Mouse (Mus musculus) midbrain, embryonic 11.5 days (tissue): ENCODE measurements at regions not wholly inside any gene's neighbourhood (a gene's known extent, or its start where the extent isn't known, plus 50 kb on each side); places are given as distances from the start of the nearest gene placed in this dataset.

Experiments
- ATAC-seq: fragments of 200-750 bp; cut with Nextera tagmentation; 2 replicates; pipeline ENCODE4 v1.8.0; 2017; ENCODE audit warnings: moderate TSS enrichment, moderate library complexity; ENCODE audit not compliant: low FRiP score
- DNase-seq: peaks from one replicate; pipeline ENCODE4 v3.0.0; 2015; ENCODE audit warnings: low spot score; ENCODE audit errors: missing footprints
- H3K27ac ChIP-seq: fragments of 300-500 bp; sonication (generic); 2 replicates; pipeline ENCODE4 v1.5.1; 2014; ENCODE audit warnings: low read depth, low read length
- H3K27me3 ChIP-seq: fragments of 300-500 bp; sonication (generic); 2 replicates; pipeline ENCODE4 v1.6.1; 2014; ENCODE audit warnings: mild to moderate bottlenecking, low read length, moderate library complexity, mixed read lengths; ENCODE audit not compliant: control insufficient read depth, insufficient read depth
- H3K36me3 ChIP-seq: fragments of 300-500 bp; sonication (generic); 2 replicates; pipeline ENCODE4 v1.6.1; 2014; ENCODE audit warnings: mild to moderate bottlenecking, low read length, moderate library complexity, mixed read lengths; ENCODE audit not compliant: control insufficient read depth, insufficient read depth
- H3K4me1 ChIP-seq: fragments of 300-500 bp; sonication (generic); 2 replicates; pipeline ENCODE4 v1.6.1; 2014; ENCODE audit warnings: low read length; ENCODE audit not compliant: control insufficient read depth, insufficient read depth
- H3K4me2 ChIP-seq: fragments of 300-500 bp; sonication (generic); 2 replicates; pipeline ENCODE4 v1.6.1; 2014; ENCODE audit warnings: mild to moderate bottlenecking, moderate library complexity
- H3K4me3 ChIP-seq: fragments of 300-500 bp; sonication (generic); 2 replicates; pipeline ENCODE4 v1.5.1; 2014; ENCODE audit warnings: low read depth, low read length
- H3K9ac ChIP-seq: fragments of 300-500 bp; sonication (generic); 2 replicates; pipeline ENCODE4 v1.6.1; 2014; ENCODE audit warnings: low read length
- H3K9me3 ChIP-seq: fragments of 300-500 bp; sonication (generic); 2 replicates; pipeline ENCODE4 v1.6.1; 2016; ENCODE audit warnings: low read length; ENCODE audit not compliant: control insufficient read depth
- WGBS: fragments of 180-500 bp; shearing (Covaris S2); extraction: QIAGEN DNeasy Blood & Tissue Kit; methylation state at CpG from one replicate; pipeline ENCODE4 v1.1.7; 2014; 5-methylcytosine and 5-hydroxymethylcytosine counted together

DNA sequence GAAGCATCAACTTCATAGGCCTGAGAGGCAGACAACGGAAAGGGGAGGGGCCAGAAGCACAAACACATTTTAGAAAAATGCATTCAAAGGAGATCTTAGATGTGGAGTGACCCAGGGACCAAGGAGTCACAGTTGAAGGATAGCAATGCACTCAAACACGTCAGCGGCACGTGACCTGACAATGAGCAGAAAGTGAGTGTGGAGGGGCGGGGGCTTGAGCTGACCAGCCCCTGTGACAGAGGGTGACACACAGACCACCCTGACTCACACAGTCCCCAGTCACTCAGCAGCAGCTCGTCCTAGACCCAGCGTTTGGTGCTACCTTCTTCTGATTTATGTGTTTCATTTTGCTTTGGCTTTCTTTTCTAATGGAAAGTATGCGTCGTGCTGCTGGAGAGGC is 1111.5 kb downstream of the Synb start:
- H3K4me3 ChIP-seq, result no peak overlapping the region
- H3K4me2 ChIP-seq, result no peak overlapping the region
- H3K27me3 ChIP-seq, result no peaks in the 10 kb centered on the region
- peak; percentile 68 for ATAC-seq
- H3K27ac ChIP-seq, result no peak overlapping the region
- no peak overlapping the region for H3K9ac ChIP-seq
- no peaks in the 10 kb centered on the region for H3K9me3 ChIP-seq
- WGBS, result 45% methylated on average over 9 of the region's 9 CpGs
- H3K4me1 ChIP-seq, result no peaks in the 10 kb centered on the region
- no peaks in the 10 kb centered on the region for H3K36me3 ChIP-seq
- no peak for DNase-seq

DNA sequence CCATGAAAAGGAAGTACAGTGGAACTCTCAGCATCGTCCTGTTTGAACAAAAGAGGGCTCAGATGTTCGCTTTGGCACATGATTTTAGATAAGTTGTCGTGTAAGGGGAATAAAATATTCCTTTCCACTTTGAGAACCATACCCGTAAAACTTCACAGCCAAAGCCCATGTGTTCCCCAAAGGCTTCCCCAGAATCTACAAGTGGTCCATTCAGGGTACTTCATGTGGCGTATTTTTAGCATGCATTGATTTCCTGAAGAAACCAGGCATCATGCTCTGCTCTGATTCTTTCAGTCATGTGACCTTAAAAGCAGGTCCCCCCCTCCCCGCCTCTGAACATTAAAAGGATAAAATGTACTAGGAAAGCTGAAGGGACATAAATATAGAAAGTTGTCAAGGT is 1112.9 kb downstream of the Synb start:
- no peak overlapping the region for H3K27ac ChIP-seq
- H3K4me1 ChIP-seq, result no peaks in the 10 kb centered on the region
- no peaks in the 10 kb centered on the region for H3K9me3 ChIP-seq
- no peak for DNase-seq
- H3K4me2 ChIP-seq, result no peak overlapping the region
- no peak for ATAC-seq
- H3K36me3 ChIP-seq, result no peaks in the 10 kb centered on the region
- H3K4me3 ChIP-seq, result no peak overlapping the region
- no peak overlapping the region for H3K9ac ChIP-seq
- no peaks in the 10 kb centered on the region for H3K27me3 ChIP-seq
- WGBS, result 86% methylated on average over 6 of the region's 6 CpGs
